Mouse (Mus musculus) stomach, embryonic 16.5 days (tissue): ENCODE measurements around the gene Las1l. TPM values are rescaled to one million over a fixed set of nuclear protein-coding genes. Genes with fewer than 3 reads are reported as not detected.

Experiments used
- ATAC-seq: fragments of 200-750 bp; cut with Nextera tagmentation; 2 replicates; pipeline ENCODE4 v1.8.0; 2017; ENCODE audit warnings: moderate number of reproducible peaks, moderate TSS enrichment; ENCODE audit not compliant: insufficient read depth, low FRiP score
- H3K27ac ChIP-seq: fragments of 300-500 bp; sonication (generic); 2 replicates; pipeline ENCODE4 v1.5.1; 2014; ENCODE audit warnings: low read length
- H3K27me3 ChIP-seq: fragments of 300-500 bp; sonication (generic); 2 replicates; pipeline ENCODE4 v1.6.1; 2014; ENCODE audit warnings: low read length, control low read depth, mixed read lengths; ENCODE audit not compliant: control insufficient read depth, insufficient read depth
- H3K36me3 ChIP-seq: fragments of 300-500 bp; sonication (generic); 2 replicates; pipeline ENCODE4 v1.6.1; 2014; ENCODE audit warnings: low read length; ENCODE audit not compliant: control insufficient read depth, insufficient read depth
- H3K4me1 ChIP-seq: fragments of 300-500 bp; sonication (generic); 2 replicates; pipeline ENCODE4 v1.6.1; 2014; ENCODE audit warnings: low read length, control low read depth, mixed read lengths; ENCODE audit not compliant: control insufficient read depth, insufficient read depth
- H3K4me2 ChIP-seq: fragments of 300-500 bp; sonication (generic); 2 replicates; pipeline ENCODE4 v1.6.1; 2014; ENCODE audit warnings: low read depth, low read length, mixed read lengths
- H3K4me3 ChIP-seq: fragments of 300-500 bp; sonication (generic); replicated peaks from 2 replicates; pipeline ENCODE4 v1.5.1; 2014; ENCODE audit warnings: mild to moderate bottlenecking, low read length
- H3K9ac ChIP-seq: fragments of 300-500 bp; sonication (generic); 2 replicates; pipeline ENCODE4 v1.6.1; 2014; ENCODE audit warnings: low read length
- H3K9me3 ChIP-seq: fragments of 300-500 bp; sonication (generic); replicated peaks from 2 replicates; pipeline ENCODE4 v1.6.1; 2016; ENCODE audit warnings: low read length, control low read depth; ENCODE audit not compliant: control insufficient read depth
- WGBS: fragments of 180-500 bp; shearing (Covaris S2); extraction: QIAGEN DNeasy Blood & Tissue Kit; methylation state at CpG from one replicate; pipeline ENCODE4 v1.1.7; 2014; 5-methylcytosine and 5-hydroxymethylcytosine counted together
- polyA plus RNA-seq: library from polyadenylated mRNA; unstranded; fragments of >200 nt; fragmentation: Nextera tagmentation; extraction: Ambion mirVana; gene quantifications from 2 replicates; pipeline ENCODE4 v1.2.1, GENCODE M21; 2015

Las1l gene
- 56.1 and 56.4 TPM in 2 replicates for polyA plus RNA-seq

DNA sequence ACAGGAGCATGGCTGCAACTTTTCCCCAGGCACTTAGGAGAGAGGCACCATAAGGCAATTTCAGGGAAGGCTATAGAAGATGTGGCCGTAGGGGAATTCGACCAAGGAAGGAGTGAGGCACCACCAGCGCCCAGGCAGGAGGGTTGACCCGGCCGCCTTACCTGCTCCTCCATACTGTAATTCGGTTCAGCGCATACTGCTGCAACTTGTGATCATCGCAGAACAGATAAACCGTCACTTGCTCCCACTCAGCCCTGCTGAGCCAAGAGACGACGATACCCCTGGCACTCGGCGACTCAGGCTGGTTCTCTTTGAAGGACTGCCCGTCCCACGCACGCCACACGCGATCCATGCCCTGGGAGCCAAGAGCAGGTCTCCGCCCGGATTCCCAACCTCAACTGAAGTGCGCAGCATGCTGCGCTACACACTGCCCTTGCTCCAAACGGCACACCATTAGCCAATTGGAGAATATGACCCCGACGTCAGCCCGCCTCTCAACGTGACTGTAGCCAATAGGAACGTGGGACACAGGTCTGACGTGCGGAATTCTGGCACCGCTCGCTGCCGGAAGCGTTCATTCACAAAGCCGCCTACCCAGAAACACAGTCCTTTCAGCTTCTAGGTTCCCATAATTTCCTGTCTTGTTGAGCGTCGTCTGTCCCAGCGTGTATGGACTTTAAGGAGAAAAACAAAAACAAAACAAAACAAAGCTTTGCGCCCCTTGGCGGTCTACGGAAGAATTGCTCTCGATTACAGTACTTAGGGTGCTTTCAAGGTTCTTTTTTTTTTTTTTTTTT lies at the start of gene Las1l:
TSS of gene Las1l (minus strand) at position 466 of the 797 bp plus-strand sequence.
- no peaks in the 10 kb centered on the region for H3K9me3 ChIP-seq
- H3K27me3 ChIP-seq, result no peaks in the 10 kb centered on the region
- H3K4me1 ChIP-seq, result no peaks in the 10 kb centered on the region
- peak; percentile 100 for ATAC-seq
- H3K4me2 ChIP-seq, result peak within 1 kb of the TSS; percentile 59
- H3K27ac ChIP-seq, result peak within 1 kb of the TSS; percentile 49; the same call in 1 of the 2 replicates
- no peaks in the 10 kb centered on the region for H3K36me3 ChIP-seq
- peak within 1 kb of the TSS; percentile 72 for H3K9ac ChIP-seq
- H3K4me3 ChIP-seq, result peak within 1 kb of the TSS; percentile 64
- WGBS, result 15% methylated on average over 42 of the region's 42 CpGs

DNA sequence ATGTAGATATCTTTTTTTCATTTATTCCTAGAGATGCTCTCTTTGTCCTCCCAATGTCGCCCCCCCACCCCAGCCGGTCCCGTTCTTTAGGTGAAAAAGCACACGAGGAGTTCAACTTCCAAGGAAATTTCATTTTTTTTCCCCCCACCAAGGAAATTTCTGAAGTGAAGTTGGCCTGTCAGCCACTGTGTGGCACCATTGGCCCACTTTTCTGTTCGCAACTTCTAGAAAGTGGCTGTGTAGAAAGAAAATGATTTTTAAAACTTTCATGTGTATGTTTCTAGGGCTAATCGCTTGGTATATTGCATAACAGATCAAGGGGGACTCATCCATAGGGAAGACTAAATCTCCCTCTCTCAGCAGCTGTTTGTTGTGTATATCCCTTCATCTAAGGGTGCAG lies 49.6 kb upstream of the Las1l start:
- ATAC-seq, result no peak
- Histone ChIP-seq H3K4me2 (no peak overlapping the region), H3K9ac (no peak overlapping the region), H3K4me1 (no peaks in the 10 kb centered on the region), H3K4me3 (no peak overlapping the region), H3K27ac (no peak overlapping the region), H3K9me3 (no peaks in the 10 kb centered on the region), H3K27me3 (no peaks in the 10 kb centered on the region), H3K36me3 (no peaks in the 10 kb centered on the region)
- 63% methylated on average over 6 of the region's 6 CpGs for WGBS

DNA sequence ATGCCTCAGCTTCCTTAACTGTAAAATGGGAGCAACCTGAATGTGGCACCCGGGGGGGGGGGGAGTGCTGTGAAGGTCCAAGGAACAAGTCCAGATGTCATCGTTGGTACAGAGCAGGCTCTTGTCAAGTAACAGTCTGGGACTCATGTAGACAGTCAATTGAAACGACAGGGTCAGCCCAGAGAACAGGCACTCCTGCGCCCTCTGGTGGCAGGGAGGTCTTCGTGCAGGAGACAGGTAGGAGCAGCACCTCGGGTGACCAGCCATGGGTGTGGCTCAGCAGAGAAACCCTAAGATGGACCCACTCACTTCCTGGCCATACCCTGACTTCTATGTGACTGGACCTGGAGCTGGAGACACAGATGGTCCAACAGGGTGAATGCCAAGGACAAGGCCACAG lies 42.8 kb upstream of the Las1l start:
- H3K4me2 ChIP-seq, result no peak overlapping the region
- no peak for ATAC-seq
- H3K9me3 ChIP-seq, result no peaks in the 10 kb centered on the region
- peaks cover 3% of the 10 kb centered on the region; the same call in 1 of the 2 replicates for H3K27me3 ChIP-seq
- no peak overlapping the region for H3K27ac ChIP-seq
- WGBS, result 71% methylated on average over 6 of the region's 6 CpGs
- no peak overlapping the region for H3K9ac ChIP-seq
- H3K4me1 ChIP-seq, result no peaks in the 10 kb centered on the region
- H3K4me3 ChIP-seq, result no peak overlapping the region
- H3K36me3 ChIP-seq, result no peaks in the 10 kb centered on the region

DNA sequence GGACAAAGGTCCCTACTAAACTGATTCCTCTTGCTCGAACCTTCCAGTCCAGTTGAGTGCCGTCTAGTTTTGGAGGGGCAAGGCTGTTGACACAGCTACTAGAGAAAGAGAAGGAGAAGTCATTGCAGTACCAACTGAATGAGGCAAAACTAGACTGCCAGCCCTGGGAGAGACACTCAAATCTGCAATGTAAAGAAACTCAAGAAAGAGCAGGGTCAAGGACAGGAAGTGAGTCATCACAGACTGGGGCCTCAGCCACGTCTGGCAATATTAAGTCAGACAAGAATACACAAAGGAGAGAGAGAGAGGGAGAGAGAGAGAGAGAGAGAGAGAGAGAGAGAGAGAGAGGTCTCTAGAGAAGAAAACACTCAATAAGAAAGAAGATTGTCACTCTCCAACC lies 36.4 kb upstream of the Las1l start:
- no peak overlapping the region for H3K4me3 ChIP-seq
- no peaks in the 10 kb centered on the region for H3K36me3 ChIP-seq
- 68% methylated on average over 3 of the region's 3 CpGs for WGBS
- no peak overlapping the region for H3K27ac ChIP-seq
- no peak overlapping the region for H3K4me2 ChIP-seq
- H3K27me3 ChIP-seq, result peaks cover 3% of the 10 kb centered on the region; the same call in 1 of the 2 replicates
- H3K9ac ChIP-seq, result no peak overlapping the region
- no peaks in the 10 kb centered on the region for H3K9me3 ChIP-seq
- ATAC-seq, result no peak
- no peaks in the 10 kb centered on the region for H3K4me1 ChIP-seq

DNA sequence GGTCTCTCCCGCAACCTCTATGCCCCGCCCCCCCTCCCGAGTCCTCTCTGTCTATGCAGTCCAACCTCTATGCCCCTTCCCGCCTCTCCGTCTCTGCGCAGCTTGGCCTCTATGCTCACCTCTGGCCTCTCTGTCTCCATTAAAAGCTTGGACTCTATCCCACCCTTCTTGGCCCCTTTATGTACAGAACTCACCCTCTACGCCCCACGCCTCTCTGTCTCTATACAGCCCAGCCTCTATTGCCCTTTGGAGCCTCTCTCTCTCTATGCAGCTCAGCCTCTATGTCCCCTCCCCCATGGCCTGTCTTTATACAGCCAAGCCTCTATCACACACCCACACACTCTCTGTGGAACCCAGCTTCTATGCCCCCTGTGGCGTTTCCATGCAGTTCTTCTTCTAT lies 13.2 kb upstream of the Las1l start:
- Histone ChIP-seq H3K4me3 (no peak overlapping the region), H3K27me3 (no peaks in the 10 kb centered on the region; the same call in 1 of the 2 replicates), H3K9ac (no peak overlapping the region), H3K4me2 (no peak overlapping the region), H3K9me3 (no peaks in the 10 kb centered on the region), H3K4me1 (no peaks in the 10 kb centered on the region), H3K27ac (no peak overlapping the region), H3K36me3 (no peaks in the 10 kb centered on the region)
- 90% methylated on average over 9 of the region's 9 CpGs for WGBS
- ATAC-seq, result no peak

DNA sequence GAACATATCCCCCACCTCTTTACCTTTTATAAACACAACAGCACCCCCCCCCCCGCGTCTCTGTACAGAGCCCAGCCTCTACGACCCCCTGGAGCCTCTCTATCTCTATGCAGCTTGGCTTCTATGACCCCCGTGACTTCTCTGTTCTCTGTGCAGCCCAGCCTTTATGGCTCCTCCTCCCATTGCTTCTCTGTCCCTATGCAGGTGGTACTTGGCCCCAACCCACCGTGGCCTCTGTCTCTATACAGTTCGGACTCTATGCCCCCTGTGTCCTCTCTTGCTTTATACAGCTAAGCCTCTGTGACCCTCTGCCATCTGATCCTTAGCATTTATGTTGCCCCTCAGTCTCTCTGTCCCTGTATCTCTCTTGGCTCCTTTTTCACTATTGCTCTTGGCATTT lies 12.4 kb upstream of the Las1l start:
- Histone ChIP-seq H3K4me1 (no peaks in the 10 kb centered on the region), H3K9ac (no peak overlapping the region), H3K9me3 (no peaks in the 10 kb centered on the region), H3K27me3 (no peaks in the 10 kb centered on the region; the same call in 1 of the 2 replicates), H3K27ac (no peak overlapping the region), H3K4me3 (no peak overlapping the region), H3K4me2 (no peak overlapping the region), H3K36me3 (no peaks in the 10 kb centered on the region)
- 47% methylated on average over 6 of the region's 6 CpGs for WGBS
- ATAC-seq, result no peak

DNA sequence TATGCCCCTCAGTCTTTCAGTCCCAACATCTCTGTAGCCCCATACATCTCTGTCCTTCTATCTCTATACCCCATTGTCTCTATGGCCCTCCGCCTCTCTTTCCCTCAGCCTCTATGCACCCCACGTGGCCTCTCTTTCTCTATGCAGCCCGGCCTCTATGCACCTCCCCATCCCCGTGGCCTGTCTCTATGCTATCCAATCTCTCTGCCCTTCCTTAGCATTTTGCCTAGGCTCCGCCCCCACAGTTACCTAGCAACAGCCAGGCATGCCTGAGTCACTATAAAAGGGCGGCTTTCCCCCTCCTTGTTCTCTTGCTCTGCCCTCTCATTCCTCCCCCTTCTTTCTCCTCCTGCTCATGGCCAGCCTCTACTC lies 11.8 kb upstream of the Las1l start:
- H3K4me1 ChIP-seq, result no peaks in the 10 kb centered on the region
- peak; percentile 94 for ATAC-seq
- H3K27ac ChIP-seq, result peak overlapping the region; percentile 38; the same call in 1 of the 2 replicates
- no peaks in the 10 kb centered on the region for H3K9me3 ChIP-seq
- H3K36me3 ChIP-seq, result no peaks in the 10 kb centered on the region
- H3K9ac ChIP-seq, result peak overlapping the region; percentile 72
- H3K4me3 ChIP-seq, result peak overlapping the region; percentile 38
- H3K4me2 ChIP-seq, result peak overlapping the region; percentile 59
- WGBS, result 23% methylated on average over 6 of the region's 6 CpGs
- H3K27me3 ChIP-seq, result no peaks in the 10 kb centered on the region; the same call in 1 of the 2 replicates

DNA sequence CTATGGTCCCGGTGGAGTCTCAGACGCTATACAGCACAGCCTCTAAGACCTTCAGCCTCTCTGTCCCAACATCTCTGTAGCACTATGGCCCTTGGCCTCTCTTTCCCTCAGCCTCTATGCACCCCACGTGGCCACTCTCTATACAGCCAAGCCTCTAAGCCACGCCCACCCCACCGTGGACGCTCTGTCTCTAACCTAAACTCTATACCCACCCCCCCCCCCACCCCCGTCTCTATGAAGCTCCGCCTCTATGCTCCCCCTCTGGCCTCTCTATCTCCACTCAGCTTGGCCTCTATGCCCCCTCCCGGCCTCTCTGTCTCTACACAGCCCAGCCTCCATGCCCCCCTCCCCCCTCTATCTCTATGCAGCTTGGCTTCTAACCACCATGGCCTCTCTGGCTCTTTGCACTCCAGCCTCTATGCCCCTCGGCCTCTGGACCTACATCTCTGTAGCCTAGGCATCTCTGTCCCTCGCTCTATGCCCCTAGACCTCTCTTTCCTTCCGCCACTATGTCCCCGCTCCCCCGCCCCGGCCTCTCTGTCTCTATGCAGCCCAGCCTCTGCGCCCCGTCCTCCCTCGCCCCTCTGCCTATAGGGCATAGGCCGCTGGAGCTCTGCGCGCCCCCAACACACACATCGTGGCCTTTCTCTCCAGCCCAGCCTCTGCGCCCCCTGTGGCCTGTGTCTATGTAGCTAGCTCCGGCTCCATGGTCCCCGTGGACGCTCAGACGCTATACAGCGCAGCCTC lies 11.3 kb upstream of the Las1l start:
- ATAC-seq, result peak; percentile 76
- peak overlapping the region; percentile 72 for H3K9ac ChIP-seq
- peak overlapping the region; percentile 38 for H3K4me3 ChIP-seq
- 21% methylated on average over 26 of the region's 28 CpGs for WGBS
- no peaks in the 10 kb centered on the region for H3K36me3 ChIP-seq
- H3K4me1 ChIP-seq, result no peaks in the 10 kb centered on the region
- H3K9me3 ChIP-seq, result no peaks in the 10 kb centered on the region
- H3K27me3 ChIP-seq, result no peaks in the 10 kb centered on the region; the same call in 1 of the 2 replicates
- peak overlapping the region; percentile 38; the same call in 1 of the 2 replicates for H3K27ac ChIP-seq
- peak overlapping the region; percentile 59 for H3K4me2 ChIP-seq

DNA sequence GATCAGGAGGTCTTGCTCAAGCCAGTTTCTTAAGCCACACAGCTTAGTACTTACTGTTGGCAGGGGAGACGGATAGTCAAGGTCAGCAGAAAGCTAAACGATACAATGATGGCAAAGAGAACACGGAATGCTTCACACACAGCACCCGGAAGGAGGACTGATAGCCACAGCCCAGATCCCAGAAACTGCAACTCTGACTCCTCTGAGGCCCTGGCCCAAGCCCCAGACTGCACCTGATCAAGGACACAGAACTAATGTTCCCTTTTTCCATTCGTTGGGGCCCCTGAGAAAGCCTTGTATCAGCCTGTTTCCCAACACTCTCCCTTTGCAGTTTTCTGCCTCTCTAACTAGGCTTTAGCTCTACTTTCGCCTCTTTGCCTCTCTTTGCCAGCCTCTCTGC lies 8.3 kb upstream of the Las1l start:
- no peaks in the 10 kb centered on the region for H3K27me3 ChIP-seq
- no peak overlapping the region for H3K27ac ChIP-seq
- no peaks in the 10 kb centered on the region for H3K36me3 ChIP-seq
- WGBS, result 71% methylated on average over 6 of the region's 6 CpGs
- no peaks in the 10 kb centered on the region for H3K9me3 ChIP-seq
- no peak overlapping the region for H3K4me2 ChIP-seq
- no peak overlapping the region for H3K4me3 ChIP-seq
- H3K9ac ChIP-seq, result no peak overlapping the region
- ATAC-seq, result no peak
- H3K4me1 ChIP-seq, result no peaks in the 10 kb centered on the region
